Mouse (Mus musculus): ENCODE results near the gene Tcf20. TPM values are rescaled to one million over a fixed set of nuclear protein-coding genes. Genes with fewer than 3 reads are reported as not detected.

Tcf20 gene
- polyA plus RNA-seq, 2 experiments, result 2.9 to 5.7 TPM

DNA sequence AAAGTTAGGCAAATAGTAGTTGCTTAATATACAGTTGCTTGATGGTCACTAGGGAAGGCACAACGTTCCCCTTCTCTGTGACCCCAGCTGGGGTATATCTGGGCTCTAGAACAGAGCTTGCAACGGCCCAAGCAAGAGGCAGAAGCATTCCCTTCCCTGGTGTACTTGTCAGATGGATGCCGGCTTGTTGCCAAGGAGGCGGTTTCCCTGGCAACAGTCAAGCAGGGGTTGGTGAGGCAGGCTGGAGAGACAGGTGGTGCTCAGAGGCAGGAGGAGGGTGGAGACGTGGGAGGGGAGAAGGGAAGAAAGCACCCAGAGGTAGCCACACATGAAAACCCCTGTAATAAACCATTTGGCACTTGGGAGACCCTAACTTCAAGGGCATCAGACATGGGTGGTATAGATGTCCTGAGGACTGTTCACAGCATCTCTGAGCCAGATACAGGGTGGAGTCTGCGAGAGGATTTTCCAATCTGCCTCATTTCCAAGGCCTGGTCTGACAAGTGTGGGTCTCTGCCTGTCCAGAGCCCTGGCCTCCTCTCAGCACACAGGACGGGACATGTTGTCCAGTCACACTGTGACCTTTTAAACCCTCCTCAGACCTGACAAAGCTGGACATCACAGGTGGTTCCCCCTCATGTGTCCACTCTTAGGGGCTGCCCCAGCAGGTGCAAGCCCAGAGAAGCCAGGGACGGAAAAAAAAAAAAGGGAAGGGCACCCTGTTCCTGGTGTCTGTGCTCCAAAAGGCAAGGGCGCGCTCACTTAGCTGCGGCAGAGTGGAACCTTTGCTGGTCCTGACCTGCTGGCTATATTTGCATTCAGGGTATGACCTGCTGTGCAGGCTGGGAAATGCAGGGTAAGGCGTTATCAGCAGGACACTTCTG lies 15.2 kb upstream of the Tcf20 start:
- H3K36me3 ChIP-seq (replicated peaks; ENCODE audit: control insufficient read depth, insufficient read depth, low read depth), result no peaks in the 10 kb centered on the region
- 62% methylated on average over 12 of the region's 12 CpGs for WGBS (ENCODE audit: insufficient replicate concordance)
- H3K4me2 ChIP-seq (ENCODE audit: low read depth), result no peak overlapping the region
- ATAC-seq (ENCODE audit: insufficient read depth) (no peak), DNase-seq (ENCODE audit: low read depth in 3 of 3, low spot score in 3 of 3) (no peak)
- no peak overlapping the region for H3K27ac ChIP-seq
- no peak overlapping the region for H3K9ac ChIP-seq (replicated peaks)
- TF ChIP-seq CTCF (IDR thresholded peaks at IDR 0.05; ENCODE audit: low read depth) (no peak), EP300 (IDR thresholded peaks at IDR 0.05; ENCODE audit: low read depth) (no peak)
- H3K9me3 ChIP-seq (ENCODE audit: control insufficient read depth, low read length), result no peaks in the 10 kb centered on the region
- H3K4me3 ChIP-seq (ENCODE audit: insufficient read depth in 1 of 2, low read depth in 2 of 2, low read length in 2 of 2), result no peak overlapping the region
- H3K27me3 ChIP-seq (ENCODE audit: control insufficient read depth, insufficient read depth, low read length), result no peaks in the 10 kb centered on the region
- no peaks in the 10 kb centered on the region for H3K4me1 ChIP-seq (replicated peaks; ENCODE audit: control insufficient read depth in 2 of 2, insufficient read depth in 2 of 2, low read length in 1 of 2)

DNA sequence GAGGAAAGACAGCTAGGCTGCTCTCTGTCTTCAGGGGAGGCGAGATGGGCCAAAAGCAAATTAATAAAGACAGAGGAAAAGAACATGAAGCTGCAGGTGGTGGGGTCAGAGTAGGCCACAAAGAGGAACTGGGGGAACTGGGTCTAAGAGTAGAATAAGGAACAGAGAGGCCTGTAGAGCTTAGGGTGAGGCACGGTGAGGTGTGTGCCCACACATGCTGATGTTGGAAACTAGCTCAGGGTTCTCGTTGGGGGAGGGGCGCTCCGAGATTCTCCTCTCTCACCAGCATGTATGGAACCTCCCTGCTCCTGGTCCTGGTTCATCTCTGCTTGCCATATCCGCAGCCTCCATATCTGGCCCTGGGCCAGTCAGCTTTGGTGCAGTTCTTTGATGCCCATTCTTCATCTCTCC lies 11.1 kb upstream of the Tcf20 start:
- 57% methylated on average over 6 of the region's 6 CpGs for WGBS (ENCODE audit: insufficient replicate concordance)
- ATAC-seq (ENCODE audit: insufficient read depth), result no peak

DNA sequence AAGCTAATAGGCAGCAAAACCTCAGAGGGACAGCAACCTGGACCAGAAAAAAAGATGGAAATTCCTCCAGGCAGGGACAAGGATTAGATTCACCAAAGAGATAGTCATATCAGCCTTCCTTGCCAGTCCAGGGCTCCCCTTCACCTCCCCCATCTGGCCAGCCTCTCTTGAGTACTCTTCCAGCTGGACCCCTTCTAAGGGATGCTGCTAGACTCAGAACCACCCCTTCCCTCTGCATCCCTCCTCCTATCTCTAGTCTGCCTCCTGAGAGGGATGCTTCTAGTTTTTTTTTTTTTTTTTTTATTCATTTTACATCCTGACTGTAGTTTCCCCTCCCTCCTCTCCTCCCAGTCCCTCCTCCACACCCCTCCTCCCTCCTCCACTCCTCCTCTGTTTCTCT lies 8.8 kb upstream of the Tcf20 start:
- Histone ChIP-seq H3K9me3 (ENCODE audit: control insufficient read depth, low read length) (no peaks in the 10 kb centered on the region), H3K4me3 (ENCODE audit: insufficient read depth in 1 of 2, low read depth in 2 of 2, low read length in 2 of 2) (no peak overlapping the region), H3K27ac (no peak overlapping the region), H3K27me3 (ENCODE audit: control insufficient read depth, insufficient read depth, low read length) (no peaks in the 10 kb centered on the region), H3K4me2 (ENCODE audit: low read depth) (no peak overlapping the region), H3K36me3 (replicated peaks; ENCODE audit: control insufficient read depth, insufficient read depth, low read depth) (no peaks in the 10 kb centered on the region), H3K4me1 (replicated peaks; ENCODE audit: control insufficient read depth in 2 of 2, insufficient read depth in 2 of 2, low read length in 1 of 2) (no peaks in the 10 kb centered on the region), H3K9ac (replicated peaks) (no peak overlapping the region)
- TF ChIP-seq CTCF (IDR thresholded peaks at IDR 0.05; ENCODE audit: low read depth), result no peak
- no peak for TF ChIP-seq EP300 (IDR thresholded peaks at IDR 0.05; ENCODE audit: low read depth)
- DNase-seq (ENCODE audit: low read depth in 3 of 3, low spot score in 3 of 3) (no peak), ATAC-seq (ENCODE audit: insufficient read depth) (no peak)

More for the DNA sequence above, 11.1 kb upstream of the Tcf20 start:
- no peak for DNase-seq (ENCODE audit: low read depth in 3 of 3, low spot score in 3 of 3)
- no peak for TF ChIP-seq CTCF (IDR thresholded peaks at IDR 0.05; ENCODE audit: low read depth)
- no peak for TF ChIP-seq EP300 (IDR thresholded peaks at IDR 0.05; ENCODE audit: low read depth)
- no peaks in the 10 kb centered on the region for H3K4me1 ChIP-seq (replicated peaks; ENCODE audit: control insufficient read depth in 2 of 2, insufficient read depth in 2 of 2, low read length in 1 of 2)
- no peak overlapping the region for H3K4me2 ChIP-seq (ENCODE audit: low read depth)
- H3K4me3 ChIP-seq (ENCODE audit: insufficient read depth in 1 of 2, low read depth in 2 of 2, low read length in 2 of 2), result no peak overlapping the region
- H3K27ac ChIP-seq, result no peak overlapping the region
- no peaks in the 10 kb centered on the region for H3K36me3 ChIP-seq (replicated peaks; ENCODE audit: control insufficient read depth, insufficient read depth, low read depth)
- H3K27me3 ChIP-seq (ENCODE audit: control insufficient read depth, insufficient read depth, low read length), result no peaks in the 10 kb centered on the region
- no peaks in the 10 kb centered on the region for H3K9me3 ChIP-seq (ENCODE audit: control insufficient read depth, low read length)
- no peak overlapping the region for H3K9ac ChIP-seq (replicated peaks)

DNA sequence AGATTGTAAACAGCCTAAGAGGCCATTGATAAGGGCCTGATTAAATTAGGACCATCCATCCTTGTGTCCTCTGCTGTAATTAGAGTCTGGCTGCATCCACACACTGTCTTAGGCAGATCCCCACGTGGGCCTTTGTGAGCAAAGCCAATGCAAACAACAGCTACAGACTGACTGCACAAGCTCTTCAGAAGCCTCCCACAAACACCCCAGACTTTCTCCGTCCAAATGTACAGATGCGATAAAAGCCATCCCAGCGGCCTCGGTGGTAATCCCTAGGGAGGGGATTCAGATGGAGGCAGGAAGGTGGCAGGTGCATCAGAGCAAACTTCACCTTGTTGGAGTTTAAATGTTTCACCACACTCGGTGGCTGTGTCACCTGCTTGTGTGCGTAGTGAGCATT lies 7.6 kb upstream of the Tcf20 start:
- Histone ChIP-seq H3K4me1 (replicated peaks; ENCODE audit: control insufficient read depth in 2 of 2, insufficient read depth in 2 of 2, low read length in 1 of 2) (no peaks in the 10 kb centered on the region), H3K9me3 (ENCODE audit: control insufficient read depth, low read length) (no peaks in the 10 kb centered on the region), H3K36me3 (replicated peaks; ENCODE audit: control insufficient read depth, insufficient read depth, low read depth) (no peaks in the 10 kb centered on the region), H3K27ac (no peak overlapping the region), H3K4me2 (ENCODE audit: low read depth) (no peak overlapping the region), H3K4me3 (ENCODE audit: insufficient read depth in 1 of 2, low read depth in 2 of 2, low read length in 2 of 2) (no peak overlapping the region), H3K9ac (replicated peaks) (no peak overlapping the region), H3K27me3 (ENCODE audit: control insufficient read depth, insufficient read depth, low read length) (no peaks in the 10 kb centered on the region)
- DNase-seq (ENCODE audit: low read depth in 3 of 3, low spot score in 3 of 3) (no peak), ATAC-seq (ENCODE audit: insufficient read depth) (no peak)
- no peak for TF ChIP-seq EP300 (IDR thresholded peaks at IDR 0.05; ENCODE audit: low read depth)
- no peak for TF ChIP-seq CTCF (IDR thresholded peaks at IDR 0.05; ENCODE audit: low read depth)
- WGBS (ENCODE audit: insufficient replicate concordance), result 53% methylated on average over 7 of the region's 7 CpGs

DNA sequence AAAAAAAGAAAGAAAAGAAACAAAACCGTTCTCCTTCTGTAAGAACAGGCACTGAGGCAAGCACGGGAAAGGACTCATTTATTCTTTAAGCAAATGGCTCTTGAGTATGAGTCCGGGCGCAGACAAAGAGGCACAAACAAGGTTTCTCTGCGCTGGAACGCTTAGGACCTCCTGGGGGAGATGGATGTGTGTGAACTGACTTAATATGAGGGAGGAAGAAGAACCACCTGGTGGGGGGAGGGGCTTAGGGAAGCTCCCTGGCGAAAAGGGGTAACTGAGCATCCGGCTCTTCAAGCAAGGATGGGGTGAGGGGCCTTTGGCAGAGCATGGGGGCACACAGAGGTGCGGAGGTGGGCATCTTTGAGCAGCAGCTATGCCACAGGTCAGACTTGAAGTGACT lies 5.2 kb upstream of the Tcf20 start:
- H3K9me3 ChIP-seq (ENCODE audit: control insufficient read depth, low read length), result no peaks in the 10 kb centered on the region
- WGBS (ENCODE audit: insufficient replicate concordance), result 57% methylated on average over 9 of the region's 9 CpGs
- no peak overlapping the region for H3K4me3 ChIP-seq (ENCODE audit: insufficient read depth in 1 of 2, low read depth in 2 of 2, low read length in 2 of 2)

More for the DNA sequence above, 5.2 kb upstream of the Tcf20 start:
- no peak for ATAC-seq (ENCODE audit: insufficient read depth)
- DNase-seq (ENCODE audit: low read depth in 3 of 3, low spot score in 3 of 3), result no peak
- TF ChIP-seq CTCF (IDR thresholded peaks at IDR 0.05; ENCODE audit: low read depth) (no peak), EP300 (IDR thresholded peaks at IDR 0.05; ENCODE audit: low read depth) (no peak)
- Histone ChIP-seq H3K9ac (replicated peaks) (no peak overlapping the region), H3K4me2 (ENCODE audit: low read depth) (no peak overlapping the region), H3K27me3 (ENCODE audit: control insufficient read depth, insufficient read depth, low read length) (no peaks in the 10 kb centered on the region; the same call in 1 of the 2 replicates), H3K4me1 (replicated peaks; ENCODE audit: control insufficient read depth in 2 of 2, insufficient read depth in 2 of 2, low read length in 1 of 2) (peaks cover 0 to 5% of the 10 kb centered on the region in 2 experiments; a peak in 1 of 4 replicates), H3K36me3 (replicated peaks; ENCODE audit: control insufficient read depth, insufficient read depth, low read depth) (no peaks in the 10 kb centered on the region), H3K27ac (no peak overlapping the region)

All from liver, embryonic 14.5 days (tissue).